Mouse (Mus musculus) ES-E14 (cell line): ENCODE results near the gene Krt13.

Experiments used
- CHD2 ChIP-seq: IDR thresholded peaks from 2 replicates; pipeline ENCODE4 v1.6.1; 2014; ENCODE audit warnings: mild to moderate bottlenecking, low read depth, low read length, inconsistent platforms
- MAFK ChIP-seq: IDR thresholded peaks from 2 replicates; pipeline ENCODE4 v1.6.1; 2014; ENCODE audit warnings: mild to moderate bottlenecking, low read depth, low read length, inconsistent platforms; ENCODE audit not compliant: insufficient read depth

DNA sequence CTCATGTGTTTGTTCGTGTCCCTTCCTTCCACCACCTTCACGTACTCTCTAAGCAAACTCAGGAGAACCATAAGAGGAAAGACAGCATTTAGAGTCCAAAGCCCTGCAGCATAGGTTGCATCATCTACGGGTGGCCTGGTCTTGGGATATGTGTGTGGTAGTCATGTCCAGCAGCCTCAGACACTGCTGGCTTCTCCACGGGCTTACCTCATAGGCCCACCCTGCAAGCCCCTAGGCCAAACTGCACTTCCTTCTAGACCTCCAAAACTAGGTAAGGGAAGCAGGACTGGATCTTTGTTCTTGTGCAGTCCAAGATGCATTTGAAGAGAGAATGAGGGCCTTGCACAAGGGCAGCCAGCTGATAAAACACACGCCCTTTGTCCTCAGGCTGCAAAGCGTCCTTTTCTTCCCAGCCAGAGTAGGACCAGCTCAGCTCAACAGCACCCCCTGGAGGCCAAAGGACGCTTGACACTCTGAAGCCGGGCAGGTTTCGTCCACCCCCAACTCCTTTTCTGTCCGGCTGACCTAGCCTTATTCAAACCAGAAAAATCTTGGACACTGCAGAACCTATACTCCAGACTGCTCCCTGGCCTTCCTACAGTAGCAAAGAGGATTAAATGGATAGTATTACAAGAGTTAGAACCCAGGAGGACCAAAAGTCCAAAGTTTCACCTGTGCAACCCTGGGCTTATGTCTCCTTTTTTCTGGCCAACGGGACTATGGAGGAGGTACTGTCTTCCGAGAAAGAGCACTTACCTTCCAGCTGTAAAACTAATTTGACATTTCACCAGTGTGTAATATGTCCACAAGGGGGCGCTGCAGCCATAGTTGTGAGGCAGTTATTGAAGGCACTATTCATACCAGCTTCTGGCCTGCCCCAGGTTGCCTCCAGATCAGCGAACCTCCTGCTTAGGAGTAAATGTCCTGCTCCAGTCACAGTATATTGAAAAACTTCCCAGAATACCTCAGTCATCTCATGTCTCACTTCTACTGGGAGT lies 47.7 kb upstream of the Krt13 start:
- TF ChIP-seq CHD2, result no peak
- no peak for TF ChIP-seq MAFK
